Mouse (Mus musculus) heart, embryonic 14.5 days (tissue): ENCODE measurements around the gene Tm7sf3. TPM values are rescaled to one million over a fixed set of nuclear protein-coding genes. Genes with fewer than 3 reads are reported as not detected.

Source experiments
- polyA plus RNA-seq: library from polyadenylated mRNA; unstranded; fragments of >200 nt; fragmentation: Nextera tagmentation; extraction: Ambion mirVana; gene quantifications from 2 replicates; pipeline ENCODE4 v1.2.1, GENCODE M21; 2014

Tm7sf3 gene
- polyA plus RNA-seq, 1 experiment from 2014 or later, result 43.2 TPM

Other genes with a start within 250 kb of the Tm7sf3 start
- 43.4 and 46.1 TPM in 2 replicates for gene Itpr2, start 140.6 kb downstream of the Tm7sf3 start, polyA plus RNA-seq
- gene Fgfr1op2, start 65.6 kb downstream of the Tm7sf3 start, polyA plus RNA-seq, result 89.0 and 95.3 TPM in 2 replicates
- 41.3 and 42.7 TPM in 2 replicates for gene Ints13, start 65.0 kb downstream of the Tm7sf3 start, polyA plus RNA-seq
- gene Med21, start 277 bp downstream of the Tm7sf3 start, polyA plus RNA-seq, result 153 and 156 TPM in 2 replicates
- 43.1 and 43.2 TPM in 2 replicates for gene Stk38l, start 82.2 kb upstream of the Tm7sf3 start, polyA plus RNA-seq
- gene Arntl2, start 153.2 kb upstream of the Tm7sf3 start, polyA plus RNA-seq, result 2.1 and 3.7 TPM in 2 replicates
- gene Smco2, start 207.3 kb upstream of the Tm7sf3 start, polyA plus RNA-seq, result 0.31 TPM in 1 of 2 replicates, not detected in the other
- 50.6 and 62.7 TPM in 2 replicates for gene Ppfibp1, start 245.7 kb upstream of the Tm7sf3 start, polyA plus RNA-seq